Mouse (Mus musculus): ENCODE measurements around the gene Rgs7. TPM values are rescaled to one million over a fixed set of nuclear protein-coding genes. Genes with fewer than 3 reads are reported as not detected.
A peak's percentile ranks its signal among the peaks of the same experiment; 100 is the strongest.

Rgs7 gene
- 0.59 and 0.76 TPM in 2 replicates for polyA plus RNA-seq (2015; fragmentation: Nextera tagmentation; extraction: Ambion mirVana)

- Histone ChIP-seq H3K4me2 (replicated peaks; ENCODE audit: low read depth, low read length) (peak within 1 kb of the TSS; percentile 81), H3K4me3 (ENCODE audit: low read length) (peak within 1 kb of the TSS; percentile 52), H3K27ac (ENCODE audit: low read length) (no peak within 1 kb of the TSS), H3K9me3 (ENCODE audit: low read length) (no peaks in the 10 kb centered on the region), H3K36me3 (ENCODE audit: insufficient read depth, low read length) (no peaks in the 10 kb centered on the region), H3K9ac (replicated peaks; ENCODE audit: low read length) (peak within 1 kb of the TSS; percentile 30), H3K4me1 (ENCODE audit: insufficient read depth, low read length) (peaks cover 7% of the 10 kb centered on the region; the same call in 1 of the 2 replicates), H3K27me3 (ENCODE audit: insufficient read depth, low read length) (peaks cover 18% of the 10 kb centered on the region)
- peak; percentile 95 for ATAC-seq (ENCODE audit: low FRiP score, low TSS enrichment)
- under 1% methylated on average over 67 of the region's 82 CpGs for WGBS
Measured at GRCm38 (mm10) chr1:175491861-175492682, at the start of gene Rgs7. Rgs7 (minus strand) TSS chr1:175492500.

- Histone ChIP-seq H3K9ac (replicated peaks; ENCODE audit: low read length) (no peak overlapping the region), H3K4me3 (ENCODE audit: low read length) (no peak overlapping the region), H3K9me3 (ENCODE audit: low read length) (no peaks in the 10 kb centered on the region), H3K36me3 (ENCODE audit: insufficient read depth, low read length) (no peaks in the 10 kb centered on the region), H3K4me1 (ENCODE audit: insufficient read depth, low read length) (no peaks in the 10 kb centered on the region), H3K4me2 (replicated peaks; ENCODE audit: low read depth, low read length) (no peak overlapping the region), H3K27ac (ENCODE audit: low read length) (no peak overlapping the region), H3K27me3 (ENCODE audit: insufficient read depth, low read length) (no peaks in the 10 kb centered on the region)
- WGBS = 88% methylated on average over 5 of the region's 5 CpGs
- ATAC-seq (ENCODE audit: low FRiP score, low TSS enrichment) = no peak
Measured at GRCm38 (mm10) chr1:175540700-175541099, 48.4 kb upstream of the Rgs7 start.

GRCm38 (mm10) chr1:175537321-175537720 is 45.0 kb upstream of the Rgs7 start:
- Histone ChIP-seq H3K9me3 (ENCODE audit: low read length) (peaks cover 4% of the 10 kb centered on the region; the same call in 1 of the 2 replicates), H3K27me3 (ENCODE audit: insufficient read depth, low read length) (no peaks in the 10 kb centered on the region), H3K4me1 (ENCODE audit: insufficient read depth, low read length) (no peaks in the 10 kb centered on the region), H3K27ac (ENCODE audit: low read length) (no peak overlapping the region), H3K4me3 (ENCODE audit: low read length) (no peak overlapping the region), H3K36me3 (ENCODE audit: insufficient read depth, low read length) (no peaks in the 10 kb centered on the region), H3K9ac (replicated peaks; ENCODE audit: low read length) (no peak overlapping the region), H3K4me2 (replicated peaks; ENCODE audit: low read depth, low read length) (no peak overlapping the region)
- ATAC-seq (ENCODE audit: low FRiP score, low TSS enrichment) = no peak
- 60% methylated on average over 1 of the region's 1 CpGs for WGBS

GRCm38 (mm10) chr1:175529858-175530257 is 37.6 kb upstream of the Rgs7 start:
- H3K4me3 ChIP-seq (ENCODE audit: low read length) = no peak overlapping the region
- peak; percentile 82 for ATAC-seq (ENCODE audit: low FRiP score, low TSS enrichment)

GRCm38 (mm10) chr1:175524626-175525294 is 32.5 kb upstream of the Rgs7 start:
- ATAC-seq (ENCODE audit: low FRiP score, low TSS enrichment) = no peak
- Histone ChIP-seq H3K27ac (ENCODE audit: low read length) (no peak overlapping the region), H3K36me3 (ENCODE audit: insufficient read depth, low read length) (no peaks in the 10 kb centered on the region), H3K27me3 (ENCODE audit: insufficient read depth, low read length) (no peaks in the 10 kb centered on the region), H3K4me3 (ENCODE audit: low read length) (no peak overlapping the region), H3K9ac (replicated peaks; ENCODE audit: low read length) (no peak overlapping the region), H3K4me1 (ENCODE audit: insufficient read depth, low read length) (0 out of 2 replicates have a peak, but pooled peaks cover 1% of the 10 kb centered on the region), H3K9me3 (ENCODE audit: low read length) (no peaks in the 10 kb centered on the region), H3K4me2 (replicated peaks; ENCODE audit: low read depth, low read length) (no peak overlapping the region)
- WGBS = 63% methylated on average over 3 of the region's 3 CpGs

More at GRCm38 (mm10) chr1:175529858-175530257, 37.6 kb upstream of the Rgs7 start:
- Histone ChIP-seq H3K9ac (replicated peaks; ENCODE audit: low read length) (no peak overlapping the region), H3K4me2 (replicated peaks; ENCODE audit: low read depth, low read length) (no peak overlapping the region), H3K36me3 (ENCODE audit: insufficient read depth, low read length) (no peaks in the 10 kb centered on the region), H3K27ac (ENCODE audit: low read length) (no peak overlapping the region), H3K27me3 (ENCODE audit: insufficient read depth, low read length) (no peaks in the 10 kb centered on the region), H3K4me1 (ENCODE audit: insufficient read depth, low read length) (0 out of 2 replicates have a peak, but pooled peaks cover 3% of the 10 kb centered on the region), H3K9me3 (ENCODE audit: low read length) (peaks cover 4% of the 10 kb centered on the region; the same call in 1 of the 2 replicates)
- WGBS = 5% methylated on average over 1 of the region's 1 CpGs

GRCm38 (mm10) chr1:175523572-175523971 is 31.3 kb upstream of the Rgs7 start:
- Histone ChIP-seq H3K27me3 (ENCODE audit: insufficient read depth, low read length) (no peaks in the 10 kb centered on the region), H3K4me1 (ENCODE audit: insufficient read depth, low read length) (no peaks in the 10 kb centered on the region), H3K36me3 (ENCODE audit: insufficient read depth, low read length) (no peaks in the 10 kb centered on the region), H3K4me3 (ENCODE audit: low read length) (no peak overlapping the region), H3K9me3 (ENCODE audit: low read length) (no peaks in the 10 kb centered on the region), H3K27ac (ENCODE audit: low read length) (no peak overlapping the region), H3K9ac (replicated peaks; ENCODE audit: low read length) (no peak overlapping the region), H3K4me2 (replicated peaks; ENCODE audit: low read depth, low read length) (no peak overlapping the region)
- 83% methylated on average over 2 of the region's 2 CpGs for WGBS
- ATAC-seq (ENCODE audit: low FRiP score, low TSS enrichment) = no peak

GRCm38 (mm10) chr1:175514543-175514942 is 22.2 kb upstream of the Rgs7 start:
- WGBS = 51% methylated on average over 2 of the region's 2 CpGs
- no peaks in the 10 kb centered on the region for H3K4me1 ChIP-seq (ENCODE audit: insufficient read depth, low read length)
- no peak overlapping the region for H3K27ac ChIP-seq (ENCODE audit: low read length)
- no peaks in the 10 kb centered on the region for H3K36me3 ChIP-seq (ENCODE audit: insufficient read depth, low read length)
- no peak overlapping the region for H3K9ac ChIP-seq (replicated peaks; ENCODE audit: low read length)
- H3K9me3 ChIP-seq (ENCODE audit: low read length) = no peaks in the 10 kb centered on the region
- no peak overlapping the region for H3K4me3 ChIP-seq (ENCODE audit: low read length)
- no peak for ATAC-seq (ENCODE audit: low FRiP score, low TSS enrichment)
- H3K27me3 ChIP-seq (ENCODE audit: insufficient read depth, low read length) = no peaks in the 10 kb centered on the region
- no peak overlapping the region for H3K4me2 ChIP-seq (replicated peaks; ENCODE audit: low read depth, low read length)

- Histone ChIP-seq H3K4me2 (replicated peaks; ENCODE audit: low read depth, low read length) (no peak overlapping the region), H3K27me3 (ENCODE audit: insufficient read depth, low read length) (no peaks in the 10 kb centered on the region), H3K36me3 (ENCODE audit: insufficient read depth, low read length) (no peaks in the 10 kb centered on the region), H3K9me3 (ENCODE audit: low read length) (no peaks in the 10 kb centered on the region), H3K27ac (ENCODE audit: low read length) (no peak overlapping the region), H3K4me3 (ENCODE audit: low read length) (no peak overlapping the region), H3K9ac (replicated peaks; ENCODE audit: low read length) (no peak overlapping the region), H3K4me1 (ENCODE audit: insufficient read depth, low read length) (no peaks in the 10 kb centered on the region)
- ATAC-seq (ENCODE audit: low FRiP score, low TSS enrichment) = no peak
- WGBS = 82% methylated on average over 3 of the region's 3 CpGs
Measured at GRCm38 (mm10) chr1:175512173-175512572, 19.9 kb upstream of the Rgs7 start.

- Histone ChIP-seq H3K27me3 (ENCODE audit: insufficient read depth, low read length) (no peaks in the 10 kb centered on the region), H3K4me1 (ENCODE audit: insufficient read depth, low read length) (no peaks in the 10 kb centered on the region), H3K9me3 (ENCODE audit: low read length) (no peaks in the 10 kb centered on the region), H3K4me2 (replicated peaks; ENCODE audit: low read depth, low read length) (no peak overlapping the region), H3K9ac (replicated peaks; ENCODE audit: low read length) (no peak overlapping the region), H3K4me3 (ENCODE audit: low read length) (no peak overlapping the region), H3K27ac (ENCODE audit: low read length) (no peak overlapping the region), H3K36me3 (ENCODE audit: insufficient read depth, low read length) (no peaks in the 10 kb centered on the region)
- WGBS = 70% methylated on average over 3 of the region's 3 CpGs
- ATAC-seq (ENCODE audit: low FRiP score, low TSS enrichment) = no peak
Measured at GRCm38 (mm10) chr1:175509989-175510388, 17.7 kb upstream of the Rgs7 start.

- WGBS = 2% methylated on average over 11 of the region's 11 CpGs
- peaks cover 18% of the 10 kb centered on the region for H3K27me3 ChIP-seq (ENCODE audit: insufficient read depth, low read length)
- peak overlapping the region; percentile 30 for H3K9ac ChIP-seq (replicated peaks; ENCODE audit: low read length)
- ATAC-seq (ENCODE audit: low FRiP score, low TSS enrichment) = no peak
- H3K4me2 ChIP-seq (replicated peaks; ENCODE audit: low read depth, low read length) = peak overlapping the region; percentile 81
- H3K36me3 ChIP-seq (ENCODE audit: insufficient read depth, low read length) = no peaks in the 10 kb centered on the region
- H3K4me3 ChIP-seq (ENCODE audit: low read length) = peak overlapping the region; percentile 52
- H3K4me1 ChIP-seq (ENCODE audit: insufficient read depth, low read length) = peaks cover 7% of the 10 kb centered on the region; the same call in 1 of the 2 replicates
- H3K27ac ChIP-seq (ENCODE audit: low read length) = no peak overlapping the region
- no peaks in the 10 kb centered on the region for H3K9me3 ChIP-seq (ENCODE audit: low read length)
Measured at GRCm38 (mm10) chr1:175492683-175493043, 363 bp upstream of the Rgs7 start.

Data from kidney, embryonic 16.5 days (tissue).